Mouse (Mus musculus) fat pad, adult 2 months (tissue): ENCODE data around the gene Esrp2.

ENCODE experiments used
- DNase-seq: peaks from one replicate; pipeline ENCODE4 v3.0.0-alpha.2; 2011; ENCODE audit warnings: low read depth, low spot score; ENCODE audit errors: extremely low read depth

Gene Esrp2

GRCm38 (mm10) chr8:106136156-106137130 is at the start of gene Esrp2:
Gene Esrp2, minus strand, starts transcription at chr8:106136974.
- no peak for DNase-seq

- DNase-seq = no peak
Observed at GRCm38 (mm10) chr8:106186394-106186793, 49.6 kb upstream of the Esrp2 start.

- DNase-seq = peak; percentile 99
Observed at GRCm38 (mm10) chr8:106185628-106186270, 49.0 kb upstream of the Esrp2 start.

GRCm38 (mm10) chr8:106178428-106178827 is 41.7 kb upstream of the Esrp2 start:
- no peak for DNase-seq

- no peak for DNase-seq
Observed at GRCm38 (mm10) chr8:106177594-106177993, 40.8 kb upstream of the Esrp2 start.

GRCm38 (mm10) chr8:106176891-106177290 is 40.1 kb upstream of the Esrp2 start:
- no peak for DNase-seq

GRCm38 (mm10) chr8:106173566-106173965 is 36.8 kb upstream of the Esrp2 start:
- DNase-seq = no peak

GRCm38 (mm10) chr8:106169934-106170480 is 33.2 kb upstream of the Esrp2 start:
- no peak for DNase-seq

GRCm38 (mm10) chr8:106169017-106169933 is 32.5 kb upstream of the Esrp2 start:
- no peak for DNase-seq

GRCm38 (mm10) chr8:106168356-106169016 is 31.7 kb upstream of the Esrp2 start, which contains the start of gene Slc7a6:
Gene Slc7a6, plus strand, starts transcription at chr8:106168857.
- DNase-seq = no peak

- no peak for DNase-seq
Observed at GRCm38 (mm10) chr8:106165460-106165859, 28.7 kb upstream of the Esrp2 start.

- DNase-seq = no peak
Observed at GRCm38 (mm10) chr8:106163251-106163650, 26.5 kb upstream of the Esrp2 start.

- no peak for DNase-seq
Observed at GRCm38 (mm10) chr8:106159876-106160275, 23.1 kb upstream of the Esrp2 start.

- DNase-seq = no peak
Observed at GRCm38 (mm10) chr8:106158381-106158780, 21.6 kb upstream of the Esrp2 start.

- no peak for DNase-seq
Observed at GRCm38 (mm10) chr8:106157419-106157818, 20.6 kb upstream of the Esrp2 start.

- no peak for DNase-seq
Observed at GRCm38 (mm10) chr8:106152876-106153275, 16.1 kb upstream of the Esrp2 start.

GRCm38 (mm10) chr8:106151041-106151440 is 14.3 kb upstream of the Esrp2 start:
- peak; percentile 90 for DNase-seq

GRCm38 (mm10) chr8:106150653-106151000 is 13.9 kb upstream of the Esrp2 start:
- DNase-seq = no peak

GRCm38 (mm10) chr8:106149801-106150652 is 13.3 kb upstream of the Esrp2 start, which contains the start of gene Pla2g15:
Gene Pla2g15, plus strand, starts transcription at chr8:106150399.
- DNase-seq = no peak
